Mouse (Mus musculus) embryonic facial prominence, embryonic 15.5 days (tissue): ENCODE measurements at regions not wholly inside any gene's neighbourhood (a gene's known extent, or its start where the extent isn't known, plus 50 kb on each side); places are given as distances from the start of the nearest gene placed in this dataset.

Experiments used
- ATAC-seq: fragments of 200-750 bp; cut with Nextera tagmentation; 2 replicates; pipeline ENCODE4 v1.8.0; 2017; ENCODE audit warnings: low read depth, moderate TSS enrichment; ENCODE audit not compliant: insufficient number of reproducible peaks, low FRiP score, low TSS enrichment
- H3K27ac ChIP-seq: fragments of 300-500 bp; sonication (generic); replicated peaks from 2 replicates; pipeline ENCODE4 v1.5.1; 2015; ENCODE audit warnings: mild to moderate bottlenecking, inconsistent platforms
- H3K27me3 ChIP-seq: fragments of 300-500 bp; sonication (generic); 2 replicates; pipeline ENCODE4 v1.6.1; 2015; ENCODE audit warnings: inconsistent platforms
- H3K36me3 ChIP-seq: fragments of 300-500 bp; sonication (generic); 2 replicates; pipeline ENCODE4 v1.6.1; 2015; ENCODE audit warnings: mild to moderate bottlenecking, inconsistent platforms
- H3K4me1 ChIP-seq: fragments of 300-500 bp; sonication (generic); 2 replicates; pipeline ENCODE4 v1.6.1; 2015; ENCODE audit warnings: inconsistent platforms
- H3K4me2 ChIP-seq: fragments of 300-500 bp; sonication (generic); replicated peaks from 2 replicates; pipeline ENCODE4 v1.6.1; 2015; ENCODE audit warnings: mild to moderate bottlenecking, inconsistent platforms
- H3K4me3 ChIP-seq: fragments of 300-500 bp; sonication (generic); replicated peaks from 2 replicates; pipeline ENCODE4 v1.5.1; 2015; ENCODE audit warnings: mild to moderate bottlenecking, inconsistent platforms
- H3K9ac ChIP-seq: fragments of 300-500 bp; sonication (generic); 2 replicates; pipeline ENCODE4 v1.6.1; 2015; ENCODE audit warnings: inconsistent platforms
- H3K9me3 ChIP-seq: fragments of 300-500 bp; sonication (generic); replicated peaks from 2 replicates; pipeline ENCODE4 v1.6.1; 2016; ENCODE audit warnings: inconsistent platforms
- WGBS: fragments of 180-500 bp; shearing (Covaris S2); methylation state at CpG from one replicate; pipeline ENCODE4 v1.1.7; 2015; 5-methylcytosine and 5-hydroxymethylcytosine counted together

GRCm38 (mm10) chr10:92112790-92113189 is 609.4 kb downstream of the Nedd1 start:
- no peak for ATAC-seq
- Histone ChIP-seq H3K27me3 (no peaks in the 10 kb centered on the region), H3K4me1 (no peaks in the 10 kb centered on the region), H3K36me3 (no peaks in the 10 kb centered on the region), H3K9me3 (no peaks in the 10 kb centered on the region), H3K4me2 (no peak overlapping the region), H3K4me3 (no peak overlapping the region), H3K9ac (no peak overlapping the region), H3K27ac (no peak overlapping the region)
- WGBS = 32% methylated on average over 2 of the region's 2 CpGs

GRCm38 (mm10) chr10:92106331-92106730 is 615.9 kb downstream of the Nedd1 start:
- no peaks in the 10 kb centered on the region for H3K9me3 ChIP-seq
- no peak for ATAC-seq
- H3K4me3 ChIP-seq = no peak overlapping the region
- H3K27me3 ChIP-seq = no peaks in the 10 kb centered on the region
- H3K4me1 ChIP-seq = no peaks in the 10 kb centered on the region
- no peak overlapping the region for H3K9ac ChIP-seq
- WGBS = 81% methylated on average over 6 of the region's 6 CpGs
- no peaks in the 10 kb centered on the region for H3K36me3 ChIP-seq
- no peak overlapping the region for H3K27ac ChIP-seq
- no peak overlapping the region for H3K4me2 ChIP-seq

GRCm38 (mm10) chr10:92103887-92104286 is 618.3 kb downstream of the Nedd1 start:
- no peak overlapping the region for H3K4me2 ChIP-seq
- H3K27me3 ChIP-seq = no peaks in the 10 kb centered on the region
- no peaks in the 10 kb centered on the region for H3K9me3 ChIP-seq
- ATAC-seq = no peak
- no peak overlapping the region for H3K9ac ChIP-seq
- no peaks in the 10 kb centered on the region for H3K4me1 ChIP-seq
- 68% methylated on average over 9 of the region's 9 CpGs for WGBS
- H3K27ac ChIP-seq = no peak overlapping the region
- no peaks in the 10 kb centered on the region for H3K36me3 ChIP-seq
- H3K4me3 ChIP-seq = no peak overlapping the region

- no peak for ATAC-seq
- Histone ChIP-seq H3K9me3 (no peaks in the 10 kb centered on the region), H3K9ac (no peak overlapping the region)
Measured at GRCm38 (mm10) chr10:92102755-92103154, 619.5 kb downstream of the Nedd1 start.

DNA sequence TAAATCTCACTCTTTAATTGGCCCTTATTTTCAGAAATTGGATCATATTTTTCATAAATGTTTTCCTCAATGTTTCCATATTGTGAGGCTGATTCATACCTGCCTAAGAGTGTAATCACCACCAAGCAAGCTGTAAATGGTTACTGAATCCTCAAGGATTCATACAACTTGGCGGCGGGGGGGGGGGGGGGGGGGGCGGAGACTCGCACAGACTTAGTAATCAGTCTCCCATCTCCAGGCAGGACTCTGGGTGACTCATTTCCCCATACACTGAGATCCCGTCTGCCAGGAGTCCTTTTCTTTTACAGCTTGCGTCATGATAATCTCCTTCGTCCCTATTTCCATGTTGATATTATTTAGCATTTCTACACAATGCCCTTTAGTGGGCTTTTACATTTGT is 624.7 kb downstream of the Nedd1 start:
- H3K4me1 ChIP-seq = no peaks in the 10 kb centered on the region
- H3K27me3 ChIP-seq = no peaks in the 10 kb centered on the region
- H3K4me3 ChIP-seq = no peak overlapping the region
- no peaks in the 10 kb centered on the region for H3K9me3 ChIP-seq
- no peak overlapping the region for H3K27ac ChIP-seq
- ATAC-seq = no peak
- 21% methylated on average over 6 of the region's 7 CpGs for WGBS
- no peak overlapping the region for H3K4me2 ChIP-seq
- no peaks in the 10 kb centered on the region for H3K36me3 ChIP-seq
- H3K9ac ChIP-seq = no peak overlapping the region

More at GRCm38 (mm10) chr10:92102755-92103154, 619.5 kb downstream of the Nedd1 start:
- H3K4me2 ChIP-seq = no peak overlapping the region
- H3K4me3 ChIP-seq = no peak overlapping the region
- WGBS = 86% methylated on average over 4 of the region's 4 CpGs
- no peaks in the 10 kb centered on the region for H3K27me3 ChIP-seq
- no peak overlapping the region for H3K27ac ChIP-seq
- no peaks in the 10 kb centered on the region for H3K4me1 ChIP-seq
- H3K36me3 ChIP-seq = no peaks in the 10 kb centered on the region

GRCm38 (mm10) chr10:92097081-92097480 is 625.1 kb downstream of the Nedd1 start:
- Histone ChIP-seq H3K27ac (no peak overlapping the region), H3K4me3 (no peak overlapping the region), H3K27me3 (no peaks in the 10 kb centered on the region), H3K4me2 (no peak overlapping the region), H3K9me3 (no peaks in the 10 kb centered on the region), H3K9ac (no peak overlapping the region), H3K36me3 (no peaks in the 10 kb centered on the region), H3K4me1 (no peaks in the 10 kb centered on the region)
- no peak for ATAC-seq
- WGBS = 68% methylated on average over 4 of the region's 4 CpGs

GRCm38 (mm10) chr10:92091480-92092395 is 630.5 kb downstream of the Nedd1 start:
- no peak for ATAC-seq
- no peak overlapping the region for H3K9ac ChIP-seq
- no peak overlapping the region for H3K4me3 ChIP-seq
- 58% methylated on average over 9 of the region's 9 CpGs for WGBS
- no peaks in the 10 kb centered on the region for H3K27me3 ChIP-seq
- no peaks in the 10 kb centered on the region for H3K4me1 ChIP-seq
- H3K27ac ChIP-seq = no peak overlapping the region
- no peak overlapping the region for H3K4me2 ChIP-seq
- H3K36me3 ChIP-seq = no peaks in the 10 kb centered on the region
- H3K9me3 ChIP-seq = no peaks in the 10 kb centered on the region

GRCm38 (mm10) chr10:92082111-92082510 is 640.1 kb downstream of the Nedd1 start:
- H3K27ac ChIP-seq = no peak overlapping the region
- no peak overlapping the region for H3K9ac ChIP-seq
- WGBS = 74% methylated on average over 4 of the region's 4 CpGs
- no peaks in the 10 kb centered on the region for H3K4me1 ChIP-seq
- no peaks in the 10 kb centered on the region for H3K36me3 ChIP-seq
- no peak for ATAC-seq
- no peaks in the 10 kb centered on the region for H3K9me3 ChIP-seq
- H3K4me2 ChIP-seq = no peak overlapping the region
- no peak overlapping the region for H3K4me3 ChIP-seq
- no peaks in the 10 kb centered on the region for H3K27me3 ChIP-seq

GRCm38 (mm10) chr10:92081199-92081598 is 641.0 kb downstream of the Nedd1 start:
- Histone ChIP-seq H3K27me3 (no peaks in the 10 kb centered on the region), H3K9me3 (no peaks in the 10 kb centered on the region), H3K4me1 (no peaks in the 10 kb centered on the region), H3K4me3 (no peak overlapping the region), H3K4me2 (no peak overlapping the region), H3K36me3 (no peaks in the 10 kb centered on the region), H3K9ac (no peak overlapping the region), H3K27ac (no peak overlapping the region)
- ATAC-seq = 0 out of 2 replicates have a peak, but pooled peaks have one; percentile 39
- WGBS = 55% methylated on average over 1 of the region's 1 CpGs

DNA sequence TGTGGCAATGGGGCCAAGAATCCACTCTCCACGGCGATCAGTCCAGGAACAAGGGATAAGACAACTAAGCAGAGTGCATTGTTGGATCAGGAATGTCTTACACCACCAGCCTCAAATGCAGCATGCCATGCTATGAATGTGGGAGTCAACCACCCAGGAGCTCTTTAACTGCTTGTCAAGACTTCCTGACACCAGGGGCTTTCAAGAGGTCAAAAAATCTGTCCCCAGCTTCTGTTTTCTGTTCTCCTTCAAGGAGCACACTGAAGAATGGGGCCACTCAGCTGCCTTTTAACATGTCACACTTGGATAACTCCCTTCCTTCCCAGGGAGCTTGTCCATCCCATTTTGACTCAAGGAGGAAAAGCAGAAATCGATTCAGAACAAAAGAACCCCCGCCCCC is 642.8 kb downstream of the Nedd1 start:
- H3K27me3 ChIP-seq = no peaks in the 10 kb centered on the region
- H3K9me3 ChIP-seq = no peaks in the 10 kb centered on the region
- H3K4me2 ChIP-seq = no peak overlapping the region
- H3K27ac ChIP-seq = no peak overlapping the region
- no peak overlapping the region for H3K9ac ChIP-seq
- 36% methylated on average over 4 of the region's 4 CpGs for WGBS
- H3K4me3 ChIP-seq = no peak overlapping the region
- H3K4me1 ChIP-seq = no peaks in the 10 kb centered on the region
- ATAC-seq = no peak
- H3K36me3 ChIP-seq = no peaks in the 10 kb centered on the region

DNA sequence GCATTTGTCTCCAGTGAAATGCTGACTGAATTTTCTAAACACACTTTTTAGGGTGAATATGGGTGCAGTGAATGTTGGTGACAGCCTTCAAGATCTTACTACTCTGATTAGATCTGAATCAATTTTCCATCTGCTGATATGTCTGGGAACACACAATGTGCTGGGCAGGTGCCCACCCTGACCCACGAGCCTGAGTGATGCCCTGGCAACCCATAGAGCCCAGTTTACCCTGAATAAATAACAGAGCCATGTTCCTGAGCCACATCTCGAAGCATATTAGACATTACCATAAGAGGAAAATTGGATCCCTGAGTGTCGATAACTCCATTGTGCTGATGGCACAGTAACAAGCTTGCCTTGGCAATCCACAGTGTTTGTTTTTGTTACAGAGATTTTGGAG is 644.9 kb downstream of the Nedd1 start:
- Histone ChIP-seq H3K27me3 (no peaks in the 10 kb centered on the region), H3K4me1 (no peaks in the 10 kb centered on the region), H3K4me3 (no peak overlapping the region), H3K9me3 (no peaks in the 10 kb centered on the region), H3K27ac (no peak overlapping the region), H3K9ac (no peak overlapping the region), H3K4me2 (no peak overlapping the region), H3K36me3 (no peaks in the 10 kb centered on the region)
- 70% methylated on average over 3 of the region's 3 CpGs for WGBS
- ATAC-seq = no peak

- WGBS = 53% methylated on average over 3 of the region's 3 CpGs
- ATAC-seq = no peak
- Histone ChIP-seq H3K27me3 (no peaks in the 10 kb centered on the region), H3K27ac (no peak overlapping the region), H3K4me2 (no peak overlapping the region), H3K4me3 (no peak overlapping the region), H3K36me3 (no peaks in the 10 kb centered on the region), H3K9me3 (no peaks in the 10 kb centered on the region), H3K4me1 (no peaks in the 10 kb centered on the region), H3K9ac (no peak overlapping the region)
Measured at GRCm38 (mm10) chr10:92076754-92077153, 645.5 kb downstream of the Nedd1 start.
